Mouse (Mus musculus): ENCODE measurements at regions not wholly inside any gene's neighbourhood (a gene's known extent, or its start where the extent isn't known, plus 50 kb on each side); places are given as distances from the start of the nearest gene placed in this dataset.

DNA sequence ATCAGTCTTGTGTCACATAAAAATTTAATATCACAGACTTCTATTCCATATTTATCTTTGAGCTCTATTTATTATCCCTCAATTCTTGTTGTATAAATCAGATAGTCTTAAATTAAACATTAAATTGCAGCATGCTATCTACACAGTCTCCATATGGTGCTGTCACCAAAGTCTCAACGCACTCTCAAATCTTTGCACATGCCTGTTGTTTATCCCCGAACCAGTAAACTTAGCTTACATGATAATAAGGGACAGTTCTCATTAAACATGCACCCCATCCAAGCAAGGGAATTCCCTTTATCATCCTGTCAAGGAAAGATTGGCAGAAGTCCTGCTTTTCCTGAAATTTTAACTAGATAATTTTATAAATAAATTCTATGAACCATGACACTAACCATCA, 483.8 kb downstream of the Basp1 start:
- H3K36me3 ChIP-seq: no peaks in the 10 kb centered on the region
- H3K9ac ChIP-seq: no peak overlapping the region
- H3K4me1 ChIP-seq (replicated peaks): no peaks in the 10 kb centered on the region
- no peaks in the 10 kb centered on the region for H3K9me3 ChIP-seq (replicated peaks)
- H3K4me2 ChIP-seq: no peak overlapping the region
- WGBS: 81% methylated on average over 2 of the region's 2 CpGs
- H3K4me3 ChIP-seq: no peak overlapping the region
- no peak overlapping the region for H3K27ac ChIP-seq (ENCODE audit: poor library complexity, severe bottlenecking)
- no peaks in the 10 kb centered on the region for H3K27me3 ChIP-seq (replicated peaks)
- ATAC-seq (ENCODE audit: insufficient number of reproducible peaks, low FRiP score): no peak

DNA sequence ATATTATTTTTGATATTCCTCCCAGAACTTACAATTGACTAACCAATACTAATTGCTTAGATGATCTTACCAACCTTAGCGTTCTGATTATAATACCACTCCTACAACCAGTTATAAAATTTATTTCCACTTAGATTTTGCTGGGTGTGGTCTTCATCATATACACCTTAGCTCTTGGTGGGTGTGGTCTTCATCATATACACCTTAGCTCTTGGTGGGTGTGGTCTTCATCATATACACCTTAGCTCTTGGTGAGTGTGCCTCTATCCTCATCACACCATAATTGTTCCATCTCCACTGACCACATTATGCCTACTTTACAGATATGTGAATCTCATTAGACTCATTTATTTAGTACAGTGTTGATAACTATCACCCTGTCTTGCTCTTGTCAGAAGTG, 501.7 kb downstream of the Basp1 start:
- no peaks in the 10 kb centered on the region for H3K9me3 ChIP-seq (replicated peaks)
- H3K27me3 ChIP-seq (replicated peaks): no peaks in the 10 kb centered on the region
- WGBS: 69% methylated on average over 1 of the region's 1 CpGs
- no peak overlapping the region for H3K9ac ChIP-seq
- no peaks in the 10 kb centered on the region for H3K4me1 ChIP-seq (replicated peaks)
- ATAC-seq (ENCODE audit: insufficient number of reproducible peaks, low FRiP score): no peak
- no peak overlapping the region for H3K4me2 ChIP-seq
- H3K4me3 ChIP-seq: no peak overlapping the region
- H3K27ac ChIP-seq (ENCODE audit: poor library complexity, severe bottlenecking): no peak overlapping the region
- H3K36me3 ChIP-seq: no peaks in the 10 kb centered on the region

DNA sequence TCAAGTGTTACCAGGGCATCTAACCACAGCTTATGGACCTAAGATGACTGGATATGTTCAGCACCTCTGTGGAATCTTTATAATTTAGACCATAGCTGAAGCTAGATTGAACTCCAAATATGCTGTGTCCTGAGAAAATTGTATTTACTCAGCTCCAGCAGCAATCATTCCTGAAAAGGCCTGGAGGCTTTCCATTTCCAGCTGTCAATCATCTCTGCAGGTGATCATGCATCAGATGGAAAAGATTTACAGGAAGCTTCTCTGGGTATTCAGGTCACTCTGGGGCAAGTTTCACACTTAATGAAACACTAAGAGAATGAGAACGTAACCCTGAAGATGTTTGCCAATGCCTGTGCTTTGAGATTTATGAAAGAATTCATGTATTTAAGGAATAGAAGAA, 502.1 kb downstream of the Basp1 start:
- H3K9ac ChIP-seq: no peak overlapping the region
- H3K27me3 ChIP-seq (replicated peaks): no peaks in the 10 kb centered on the region
- 70% methylated on average over 1 of the region's 1 CpGs for WGBS
- H3K4me1 ChIP-seq (replicated peaks): no peaks in the 10 kb centered on the region
- H3K4me2 ChIP-seq: no peak overlapping the region
- no peak overlapping the region for H3K27ac ChIP-seq (ENCODE audit: poor library complexity, severe bottlenecking)
- no peak overlapping the region for H3K4me3 ChIP-seq
- no peak for ATAC-seq (ENCODE audit: insufficient number of reproducible peaks, low FRiP score)
- H3K36me3 ChIP-seq: no peaks in the 10 kb centered on the region
- no peaks in the 10 kb centered on the region for H3K9me3 ChIP-seq (replicated peaks)

DNA sequence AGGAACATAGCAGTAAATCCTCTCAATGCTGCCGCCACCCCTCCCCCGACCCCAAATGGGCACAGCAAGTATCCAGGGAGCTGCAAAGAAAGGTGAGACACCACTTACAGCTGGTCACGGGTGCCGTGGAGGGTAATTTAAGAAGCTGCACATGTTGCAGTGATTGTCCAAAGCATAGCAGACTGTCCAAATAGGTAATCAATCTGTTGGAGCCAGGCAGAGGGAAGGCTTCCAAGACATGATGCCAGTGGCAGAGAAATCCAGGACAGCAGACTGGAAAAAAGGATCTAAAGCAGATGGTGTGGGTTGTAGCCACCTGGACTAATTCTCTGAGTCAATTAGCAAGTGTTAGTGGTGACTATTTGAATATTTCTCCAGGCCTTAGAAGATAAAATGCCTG, 506.6 kb downstream of the Basp1 start:
- Histone ChIP-seq H3K9me3 (replicated peaks) (no peaks in the 10 kb centered on the region), H3K36me3 (no peaks in the 10 kb centered on the region), H3K4me1 (replicated peaks) (no peaks in the 10 kb centered on the region), H3K27me3 (replicated peaks) (no peaks in the 10 kb centered on the region), H3K4me2 (no peak overlapping the region), H3K4me3 (no peak overlapping the region), H3K9ac (no peak overlapping the region), H3K27ac (ENCODE audit: poor library complexity, severe bottlenecking) (no peak overlapping the region)
- ATAC-seq (ENCODE audit: insufficient number of reproducible peaks, low FRiP score): no peak
- 62% methylated on average over 4 of the region's 4 CpGs for WGBS

DNA sequence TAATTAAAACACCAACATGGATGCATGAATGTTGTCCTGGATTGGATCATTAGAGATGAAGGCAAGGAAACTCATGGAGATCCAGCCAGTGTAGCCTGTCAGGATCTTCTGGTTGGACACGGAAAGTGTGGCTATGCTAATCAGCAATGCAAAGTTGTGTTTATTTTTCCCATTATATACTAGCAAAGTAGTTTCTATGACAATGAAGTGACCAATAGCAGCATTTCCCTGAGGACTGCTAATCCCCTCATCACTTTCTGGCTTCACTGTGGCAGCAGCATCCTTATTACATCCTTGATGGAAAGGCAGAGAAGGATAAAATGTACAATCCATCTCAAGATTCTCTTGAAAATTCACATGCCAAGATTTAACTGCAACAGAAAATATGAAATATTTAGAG, 534.7 kb downstream of the Basp1 start:
- Histone ChIP-seq H3K9ac (no peak overlapping the region), H3K27me3 (replicated peaks) (no peaks in the 10 kb centered on the region), H3K4me1 (replicated peaks) (no peaks in the 10 kb centered on the region), H3K4me3 (no peak overlapping the region), H3K36me3 (no peaks in the 10 kb centered on the region), H3K4me2 (no peak overlapping the region), H3K27ac (ENCODE audit: poor library complexity, severe bottlenecking) (no peak overlapping the region), H3K9me3 (replicated peaks) (no peaks in the 10 kb centered on the region)
- ATAC-seq (ENCODE audit: insufficient number of reproducible peaks, low FRiP score): no peak
- 54% methylated on average over 1 of the region's 1 CpGs for WGBS

DNA sequence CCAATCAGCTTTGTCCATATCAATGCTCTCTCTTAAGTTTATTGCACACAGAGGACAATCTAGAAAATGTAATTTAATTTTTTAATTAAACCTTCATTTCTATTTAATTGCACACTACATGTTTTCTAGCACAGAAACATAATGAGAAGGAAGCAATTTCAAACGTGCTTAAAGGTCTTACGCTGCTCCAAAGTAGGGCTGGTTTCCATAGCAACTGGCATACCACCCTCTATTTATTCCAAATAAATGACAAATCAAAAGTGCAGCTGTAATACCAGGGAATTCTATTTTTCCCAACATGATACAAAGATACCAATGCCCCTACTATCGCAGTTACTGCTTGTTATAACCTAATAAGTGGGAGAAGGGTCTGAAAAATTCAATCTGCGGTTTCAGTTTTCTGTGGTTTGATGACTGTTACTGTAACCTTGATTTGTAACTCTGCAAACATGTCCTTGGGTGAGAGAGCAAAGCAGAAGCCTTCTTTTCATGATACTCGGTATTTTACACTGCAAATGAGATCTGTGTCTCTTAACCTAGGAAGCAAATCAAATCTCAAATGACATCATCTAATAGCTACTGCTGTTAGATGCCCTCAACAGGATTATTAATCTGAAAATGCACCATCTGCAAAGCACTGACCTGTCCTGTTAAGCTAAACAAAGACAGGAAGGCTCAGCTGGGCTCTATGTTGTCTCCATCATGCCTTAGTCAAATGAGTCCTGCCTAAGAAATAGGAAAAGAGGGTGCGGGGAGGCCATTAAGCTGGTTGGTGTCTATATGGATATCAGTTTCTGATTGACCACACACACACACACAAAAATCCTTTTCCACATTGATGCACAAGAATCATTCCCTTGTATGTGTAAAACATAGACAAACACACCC, 535.6 kb downstream of the Basp1 start:
- H3K27me3 ChIP-seq (replicated peaks): no peaks in the 10 kb centered on the region
- no peak for ATAC-seq (ENCODE audit: insufficient number of reproducible peaks, low FRiP score)
- WGBS: 70% methylated on average over 6 of the region's 6 CpGs
- H3K4me3 ChIP-seq: no peak overlapping the region
- no peaks in the 10 kb centered on the region for H3K36me3 ChIP-seq
- no peak overlapping the region for H3K9ac ChIP-seq
- H3K4me1 ChIP-seq (replicated peaks): no peaks in the 10 kb centered on the region
- H3K27ac ChIP-seq (ENCODE audit: poor library complexity, severe bottlenecking): no peak overlapping the region
- no peak overlapping the region for H3K4me2 ChIP-seq
- H3K9me3 ChIP-seq (replicated peaks): no peaks in the 10 kb centered on the region

DNA sequence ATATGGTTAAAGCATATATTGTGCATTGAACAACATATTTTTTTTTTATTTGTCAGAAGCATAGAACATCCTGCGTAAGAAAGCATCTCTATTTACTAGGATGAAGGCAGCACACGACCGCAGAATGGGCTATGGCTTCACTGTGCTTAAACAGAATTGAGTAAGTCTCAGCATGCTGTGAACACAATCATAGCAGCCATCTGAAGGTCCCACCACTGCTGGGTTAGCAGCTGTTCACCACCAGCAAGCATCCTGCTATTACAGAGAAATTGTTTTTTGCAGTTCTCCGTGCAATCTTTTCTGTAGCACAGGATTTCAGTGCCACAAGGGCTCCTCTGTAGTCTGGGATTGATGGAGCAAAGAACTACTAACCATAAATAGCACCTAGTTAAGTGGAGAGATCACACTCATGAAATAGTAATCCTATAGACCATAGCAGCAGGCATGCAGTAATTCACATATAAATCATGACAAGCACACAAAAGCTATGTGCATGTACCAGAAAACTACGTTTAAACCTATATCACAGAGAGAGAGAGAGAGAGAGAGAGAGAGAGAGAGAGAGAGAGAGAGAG, 537.3 kb downstream of the Basp1 start:
- WGBS: 75% methylated on average over 5 of the region's 5 CpGs

DNA sequence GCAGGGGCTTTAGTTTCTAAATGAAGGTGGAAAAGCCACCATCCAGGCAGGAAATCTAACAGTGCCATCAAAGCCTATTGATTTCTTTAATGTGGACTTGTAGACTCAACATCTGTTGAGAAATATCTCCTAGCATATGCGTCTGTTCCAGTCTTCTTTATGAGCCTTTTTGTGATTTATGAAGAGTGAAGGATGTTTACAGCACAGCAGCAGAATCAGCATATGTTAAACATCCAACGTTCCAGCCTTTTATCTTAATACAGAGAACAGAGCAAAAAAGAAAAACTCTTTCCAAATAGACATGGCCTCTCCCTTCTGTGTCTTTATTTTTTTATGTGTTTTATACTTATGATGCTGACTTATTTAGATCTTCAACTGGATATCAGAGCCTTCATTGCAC, 573.3 kb downstream of the Basp1 start:
- no peak overlapping the region for H3K27ac ChIP-seq (ENCODE audit: poor library complexity, severe bottlenecking)
- H3K9me3 ChIP-seq (replicated peaks): no peaks in the 10 kb centered on the region
- H3K4me2 ChIP-seq: no peak overlapping the region
- WGBS: 71% methylated on average over 2 of the region's 2 CpGs
- H3K9ac ChIP-seq: no peak overlapping the region
- H3K4me1 ChIP-seq (replicated peaks): no peaks in the 10 kb centered on the region
- ATAC-seq (ENCODE audit: insufficient number of reproducible peaks, low FRiP score): no peak
- no peaks in the 10 kb centered on the region for H3K36me3 ChIP-seq
- H3K4me3 ChIP-seq: no peak overlapping the region
- no peaks in the 10 kb centered on the region for H3K27me3 ChIP-seq (replicated peaks)

More for the DNA sequence above, 537.3 kb downstream of the Basp1 start:
- H3K4me2 ChIP-seq: no peak overlapping the region
- no peaks in the 10 kb centered on the region for H3K4me1 ChIP-seq (replicated peaks)
- no peaks in the 10 kb centered on the region for H3K27me3 ChIP-seq (replicated peaks)
- no peak for ATAC-seq (ENCODE audit: insufficient number of reproducible peaks, low FRiP score)
- no peak overlapping the region for H3K27ac ChIP-seq (ENCODE audit: poor library complexity, severe bottlenecking)
- no peak overlapping the region for H3K9ac ChIP-seq
- no peak overlapping the region for H3K4me3 ChIP-seq
- H3K9me3 ChIP-seq (replicated peaks): no peaks in the 10 kb centered on the region
- H3K36me3 ChIP-seq: no peaks in the 10 kb centered on the region

DNA sequence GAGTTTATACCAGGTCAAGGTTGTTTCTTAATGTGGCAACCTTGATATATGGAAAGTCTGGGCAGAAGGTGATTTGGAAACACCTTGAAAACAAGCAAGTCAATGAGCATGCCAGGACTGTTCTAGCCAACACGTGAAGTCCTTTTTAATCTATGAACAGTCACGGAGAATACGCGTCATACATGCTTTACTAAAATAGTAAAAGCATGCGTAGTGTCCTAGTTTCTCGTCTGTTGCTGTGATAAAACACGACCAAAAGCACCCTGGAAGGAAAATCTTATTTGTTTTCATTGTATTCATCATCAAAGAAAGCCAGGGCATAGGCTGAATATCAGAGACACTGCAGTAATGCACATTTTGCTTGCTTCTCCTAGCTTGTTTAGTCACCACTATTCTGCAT, 575.2 kb downstream of the Basp1 start:
- ATAC-seq (ENCODE audit: insufficient number of reproducible peaks, low FRiP score): no peak

DNA sequence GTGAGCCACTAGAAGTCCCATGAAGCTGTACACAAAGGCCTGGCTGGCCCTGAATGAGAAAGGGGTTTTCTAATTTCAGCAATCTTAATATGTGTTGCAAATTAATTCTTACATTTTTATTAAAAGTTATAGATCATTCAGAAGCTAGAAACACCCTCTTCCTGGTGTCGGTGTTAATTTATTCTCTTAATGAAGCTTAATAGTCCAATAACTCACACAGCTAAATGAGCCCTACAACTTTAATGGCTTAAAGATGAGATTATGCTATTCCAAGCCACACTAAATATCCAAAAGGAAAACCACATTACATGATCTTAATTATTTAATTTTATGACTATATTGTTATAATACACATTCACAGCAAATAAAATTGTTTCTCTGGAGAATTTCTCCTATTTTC, 585.7 kb downstream of the Basp1 start:
- no peaks in the 10 kb centered on the region for H3K9me3 ChIP-seq (replicated peaks)
- no peak overlapping the region for H3K4me2 ChIP-seq
- no peak overlapping the region for H3K4me3 ChIP-seq
- no peak overlapping the region for H3K9ac ChIP-seq
- 76% methylated on average over 1 of the region's 1 CpGs for WGBS
- no peak overlapping the region for H3K27ac ChIP-seq (ENCODE audit: poor library complexity, severe bottlenecking)
- ATAC-seq (ENCODE audit: insufficient number of reproducible peaks, low FRiP score): no peak
- H3K27me3 ChIP-seq (replicated peaks): no peaks in the 10 kb centered on the region
- H3K36me3 ChIP-seq: no peaks in the 10 kb centered on the region
- no peaks in the 10 kb centered on the region for H3K4me1 ChIP-seq (replicated peaks)

More for the DNA sequence above, 575.2 kb downstream of the Basp1 start:
- Histone ChIP-seq H3K36me3 (no peaks in the 10 kb centered on the region), H3K27me3 (replicated peaks) (no peaks in the 10 kb centered on the region), H3K9me3 (replicated peaks) (no peaks in the 10 kb centered on the region), H3K4me2 (no peak overlapping the region), H3K27ac (ENCODE audit: poor library complexity, severe bottlenecking) (no peak overlapping the region), H3K9ac (no peak overlapping the region), H3K4me3 (no peak overlapping the region), H3K4me1 (replicated peaks) (no peaks in the 10 kb centered on the region)
- 83% methylated on average over 7 of the region's 7 CpGs for whole genome bisulfite sequencing

DNA sequence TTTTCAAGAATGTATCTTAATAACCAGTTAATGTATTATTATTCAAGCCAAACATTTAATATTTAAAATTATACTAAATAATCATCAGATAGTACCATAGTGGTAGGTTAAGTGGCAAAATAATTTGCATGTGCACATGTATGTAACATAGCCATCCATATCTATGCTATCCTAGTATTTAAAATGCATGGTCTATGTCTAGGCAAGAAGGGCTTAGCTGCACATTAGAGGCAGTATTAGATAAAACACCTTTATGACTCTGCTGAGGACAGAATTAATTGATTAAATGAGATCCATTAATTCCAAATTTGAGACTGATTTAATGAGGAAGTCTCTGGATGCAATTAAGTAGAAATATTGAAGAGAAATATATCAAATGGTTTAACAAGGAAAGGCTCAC, 586.3 kb downstream of the Basp1 start:
- no peaks in the 10 kb centered on the region for H3K4me1 ChIP-seq (replicated peaks)
- no peak overlapping the region for H3K4me2 ChIP-seq
- no peak for ATAC-seq (ENCODE audit: insufficient number of reproducible peaks, low FRiP score)

DNA sequence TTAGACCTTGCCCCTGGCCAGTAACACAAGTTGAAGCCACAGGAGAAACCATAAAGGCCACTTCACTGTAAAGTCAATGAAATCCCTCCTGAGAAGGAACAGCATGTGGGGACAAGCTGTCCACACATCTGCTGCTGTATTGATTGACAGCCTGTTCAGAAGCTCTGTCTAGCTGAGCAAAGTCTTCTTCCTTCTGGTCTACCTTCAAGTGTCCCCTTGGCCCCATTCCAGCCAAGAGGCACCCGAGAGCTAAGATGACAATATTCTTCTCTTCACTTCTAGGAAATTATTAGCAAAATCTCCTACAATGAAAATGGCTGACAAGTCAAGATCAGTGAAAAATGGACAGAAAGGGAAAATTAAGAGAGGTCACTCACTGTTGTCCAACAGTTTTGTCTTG, 616.7 kb downstream of the Basp1 start:
- Histone ChIP-seq H3K4me1 (replicated peaks) (no peaks in the 10 kb centered on the region), H3K27me3 (replicated peaks) (no peaks in the 10 kb centered on the region), H3K4me3 (no peak overlapping the region), H3K27ac (ENCODE audit: poor library complexity, severe bottlenecking) (no peak overlapping the region), H3K9ac (no peak overlapping the region), H3K9me3 (replicated peaks) (no peaks in the 10 kb centered on the region), H3K36me3 (no peaks in the 10 kb centered on the region), H3K4me2 (no peak overlapping the region)
- no peak for ATAC-seq (ENCODE audit: insufficient number of reproducible peaks, low FRiP score)
- WGBS: 65% methylated on average over 1 of the region's 1 CpGs

More for the DNA sequence above, 586.3 kb downstream of the Basp1 start:
- Histone ChIP-seq H3K27me3 (replicated peaks) (no peaks in the 10 kb centered on the region), H3K9ac (no peak overlapping the region), H3K36me3 (no peaks in the 10 kb centered on the region), H3K27ac (ENCODE audit: poor library complexity, severe bottlenecking) (no peak overlapping the region), H3K9me3 (replicated peaks) (no peaks in the 10 kb centered on the region), H3K4me3 (no peak overlapping the region)
